Mouse (Mus musculus) layer of hippocampus, adult 11-12 months (tissue): ENCODE measurements around the gene Gm20388.
A peak's percentile ranks its signal among the peaks of the same experiment; 100 is the strongest.

Experiments used
- DNase-seq: peaks from one replicate; pipeline ENCODE4 v3.0.0; 2022; ENCODE audit warnings: low spot score

The Gm20388 gene

GRCm38 (mm10) chr8:120093103-120093502 is 182.5 kb downstream of the Gm20388 start:
- DNase-seq: no peak

- no peak for DNase-seq
These were observed 184.2 kb downstream of the Gm20388 start for GRCm38 (mm10) chr8:120094801-120095200.

GRCm38 (mm10) chr8:120096486-120096885 is 185.8 kb downstream of the Gm20388 start:
- no peak for DNase-seq

- no peak for DNase-seq
These were observed 189.9 kb downstream of the Gm20388 start for GRCm38 (mm10) chr8:120100388-120101067.

GRCm38 (mm10) chr8:120101068-120101972 is 190.7 kb downstream of the Gm20388 start, which contains the start of gene Zdhhc7:
TSS of gene Zdhhc7 (minus strand) at chr8:120101482.
- peak; percentile 81 for DNase-seq

- no peak for DNase-seq
These were observed 193.3 kb downstream of the Gm20388 start for GRCm38 (mm10) chr8:120103916-120104315.

- no peak for DNase-seq
These were observed 194.2 kb downstream of the Gm20388 start for GRCm38 (mm10) chr8:120104721-120105272.

- DNase-seq: peak; percentile 41
These were observed 198.5 kb downstream of the Gm20388 start for GRCm38 (mm10) chr8:120109149-120109548.

- DNase-seq: no peak
These were observed 200.3 kb downstream of the Gm20388 start for GRCm38 (mm10) chr8:120110966-120111365.

GRCm38 (mm10) chr8:120111382-120111781 is 200.7 kb downstream of the Gm20388 start:
- no peak for DNase-seq

GRCm38 (mm10) chr8:120112535-120112934 is 201.9 kb downstream of the Gm20388 start:
- DNase-seq: no peak

- peak; percentile 39 for DNase-seq
These were observed 202.7 kb downstream of the Gm20388 start for GRCm38 (mm10) chr8:120113306-120113705.

GRCm38 (mm10) chr8:120113758-120114255 is 203.2 kb downstream of the Gm20388 start, which contains the start of gene 6430548M08Rik:
TSS of gene 6430548M08Rik (plus strand) at chr8:120114152.
- DNase-seq: peak; percentile 100

- no peak for DNase-seq
These were observed 203.7 kb downstream of the Gm20388 start for GRCm38 (mm10) chr8:120114315-120114841.

GRCm38 (mm10) chr8:120116600-120116999 is 206.0 kb downstream of the Gm20388 start:
- no peak for DNase-seq

GRCm38 (mm10) chr8:120118162-120118561 is 207.5 kb downstream of the Gm20388 start:
- DNase-seq: no peak

GRCm38 (mm10) chr8:120118847-120119246 is 208.2 kb downstream of the Gm20388 start:
- no peak for DNase-seq

- no peak for DNase-seq
These were observed 208.8 kb downstream of the Gm20388 start for GRCm38 (mm10) chr8:120119429-120119828.

- DNase-seq: no peak
These were observed 209.3 kb downstream of the Gm20388 start for GRCm38 (mm10) chr8:120119931-120120330.

GRCm38 (mm10) chr8:120120951-120121350 is 210.3 kb downstream of the Gm20388 start:
- DNase-seq: no peak

- DNase-seq: no peak
These were observed 213.6 kb downstream of the Gm20388 start for GRCm38 (mm10) chr8:120124261-120124660.

GRCm38 (mm10) chr8:120124836-120125389 is 214.3 kb downstream of the Gm20388 start:
- no peak for DNase-seq
